Mouse (Mus musculus) midbrain, embryonic 11.5 days (tissue): Measurements from ENCODE around the gene Gpr146. TPM values are rescaled to one million over a fixed set of nuclear protein-coding genes. Genes with fewer than 3 reads are reported as not detected.

Source experiments
- ATAC-seq: fragments of 200-750 bp; cut with Nextera tagmentation; 2 replicates; pipeline ENCODE4 v1.8.0; 2017; ENCODE audit warnings: moderate TSS enrichment, moderate library complexity; ENCODE audit not compliant: low FRiP score
- DNase-seq: peaks from one replicate; pipeline ENCODE4 v3.0.0; 2015; ENCODE audit warnings: low spot score; ENCODE audit errors: missing footprints
- H3K27ac ChIP-seq: fragments of 300-500 bp; sonication (generic); 2 replicates; pipeline ENCODE4 v1.5.1; 2014; ENCODE audit warnings: low read depth, low read length
- H3K27me3 ChIP-seq: fragments of 300-500 bp; sonication (generic); 2 replicates; pipeline ENCODE4 v1.6.1; 2014; ENCODE audit warnings: mild to moderate bottlenecking, low read length, moderate library complexity, mixed read lengths; ENCODE audit not compliant: control insufficient read depth, insufficient read depth
- H3K36me3 ChIP-seq: fragments of 300-500 bp; sonication (generic); 2 replicates; pipeline ENCODE4 v1.6.1; 2014; ENCODE audit warnings: mild to moderate bottlenecking, low read length, moderate library complexity, mixed read lengths; ENCODE audit not compliant: control insufficient read depth, insufficient read depth
- H3K4me1 ChIP-seq: fragments of 300-500 bp; sonication (generic); 2 replicates; pipeline ENCODE4 v1.6.1; 2014; ENCODE audit warnings: low read length; ENCODE audit not compliant: control insufficient read depth, insufficient read depth
- H3K4me2 ChIP-seq: fragments of 300-500 bp; sonication (generic); 2 replicates; pipeline ENCODE4 v1.6.1; 2014; ENCODE audit warnings: mild to moderate bottlenecking, moderate library complexity
- H3K4me3 ChIP-seq: fragments of 300-500 bp; sonication (generic); 2 replicates; pipeline ENCODE4 v1.5.1; 2014; ENCODE audit warnings: low read depth, low read length
- H3K9ac ChIP-seq: fragments of 300-500 bp; sonication (generic); 2 replicates; pipeline ENCODE4 v1.6.1; 2014; ENCODE audit warnings: low read length
- H3K9me3 ChIP-seq: fragments of 300-500 bp; sonication (generic); 2 replicates; pipeline ENCODE4 v1.6.1; 2016; ENCODE audit warnings: low read length; ENCODE audit not compliant: control insufficient read depth
- WGBS: fragments of 180-500 bp; shearing (Covaris S2); extraction: QIAGEN DNeasy Blood & Tissue Kit; methylation state at CpG from one replicate; pipeline ENCODE4 v1.1.7; 2014; 5-methylcytosine and 5-hydroxymethylcytosine counted together
- polyA plus RNA-seq: library from polyadenylated mRNA; unstranded; fragments of >200 nt; fragmentation: Nextera tagmentation; extraction: Ambion mirVana; gene quantifications from 2 replicates; pipeline ENCODE4 v1.2.1, GENCODE M21; 2014

The Gpr146 gene
- polyA plus RNA-seq, 1 experiment from 2014 or later, result 1.5 TPM

GRCm38 (mm10) chr5:139427001-139427400 is 49.5 kb downstream of the Gpr146 start:
- Histone ChIP-seq H3K36me3 (no peaks in the 10 kb centered on the region), H3K4me3 (no peak overlapping the region), H3K4me1 (peaks cover 4% of the 10 kb centered on the region), H3K9me3 (no peaks in the 10 kb centered on the region), H3K4me2 (no peak overlapping the region), H3K27me3 (no peaks in the 10 kb centered on the region), H3K27ac (no peak overlapping the region), H3K9ac (no peak overlapping the region)
- no peak for ATAC-seq
- 87% methylated on average over 9 of the region's 9 CpGs for WGBS
- DNase-seq, result no peak

GRCm38 (mm10) chr5:139427989-139428388 is 50.5 kb downstream of the Gpr146 start:
- Histone ChIP-seq H3K27ac (no peak overlapping the region), H3K9me3 (no peaks in the 10 kb centered on the region), H3K4me2 (no peak overlapping the region), H3K36me3 (no peaks in the 10 kb centered on the region), H3K27me3 (no peaks in the 10 kb centered on the region), H3K4me3 (no peak overlapping the region), H3K4me1 (peaks cover 2% of the 10 kb centered on the region), H3K9ac (no peak overlapping the region)
- no peak for DNase-seq
- ATAC-seq, result no peak
- 90% methylated on average over 9 of the region's 9 CpGs for WGBS

- 72% methylated on average over 12 of the region's 12 CpGs for WGBS
- ATAC-seq (no peak), DNase-seq (no peak)
- Histone ChIP-seq H3K27me3 (no peaks in the 10 kb centered on the region), H3K9ac (no peak overlapping the region), H3K36me3 (no peaks in the 10 kb centered on the region), H3K27ac (no peak overlapping the region), H3K4me3 (no peak overlapping the region), H3K4me1 (peaks cover 9% of the 10 kb centered on the region), H3K9me3 (no peaks in the 10 kb centered on the region), H3K4me2 (no peak overlapping the region)
These were observed 52.4 kb downstream of the Gpr146 start for GRCm38 (mm10) chr5:139429818-139430341.

- Histone ChIP-seq H3K27ac (no peak overlapping the region), H3K9ac (no peak overlapping the region), H3K36me3 (no peaks in the 10 kb centered on the region), H3K4me1 (peaks cover 18% of the 10 kb centered on the region), H3K4me2 (no peak overlapping the region), H3K4me3 (no peak overlapping the region), H3K9me3 (no peaks in the 10 kb centered on the region), H3K27me3 (no peaks in the 10 kb centered on the region)
- ATAC-seq (no peak), DNase-seq (no peak)
- WGBS, result 41% methylated on average over 6 of the region's 6 CpGs
These were observed 54.8 kb downstream of the Gpr146 start for GRCm38 (mm10) chr5:139432333-139432732.

- H3K4me1 ChIP-seq, result peaks cover 18% of the 10 kb centered on the region
- H3K4me3 ChIP-seq, result no peak overlapping the region
- H3K36me3 ChIP-seq, result no peaks in the 10 kb centered on the region
- 47% methylated on average over 7 of the region's 7 CpGs for WGBS
- no peak overlapping the region for H3K9ac ChIP-seq
- DNase-seq (no peak), ATAC-seq (no peak)
- H3K27ac ChIP-seq, result no peak overlapping the region
- no peak overlapping the region for H3K4me2 ChIP-seq
- no peaks in the 10 kb centered on the region for H3K27me3 ChIP-seq
- no peaks in the 10 kb centered on the region for H3K9me3 ChIP-seq
These were observed 55.4 kb downstream of the Gpr146 start for GRCm38 (mm10) chr5:139432747-139433508.

- Histone ChIP-seq H3K4me3 (no peak overlapping the region), H3K27me3 (no peaks in the 10 kb centered on the region), H3K4me2 (no peak overlapping the region), H3K4me1 (peaks cover 20% of the 10 kb centered on the region), H3K27ac (no peak overlapping the region), H3K9ac (no peak overlapping the region), H3K9me3 (no peaks in the 10 kb centered on the region), H3K36me3 (no peaks in the 10 kb centered on the region)
- DNase-seq, result no peak
- no peak for ATAC-seq
- WGBS, result 71% methylated on average over 9 of the region's 9 CpGs
These were observed 56.5 kb downstream of the Gpr146 start for GRCm38 (mm10) chr5:139433842-139434568.

- H3K4me2 ChIP-seq, result no peak overlapping the region
- H3K4me1 ChIP-seq, result peaks cover 20% of the 10 kb centered on the region
These were observed 57.4 kb downstream of the Gpr146 start for GRCm38 (mm10) chr5:139434940-139435339.

GRCm38 (mm10) chr5:139437769-139438168 is 60.3 kb downstream of the Gpr146 start:
- no peak for ATAC-seq
- 92% methylated on average over 4 of the region's 4 CpGs for WGBS
- DNase-seq, result no peak
- Histone ChIP-seq H3K36me3 (no peaks in the 10 kb centered on the region), H3K4me2 (no peak overlapping the region), H3K4me1 (peaks cover 20% of the 10 kb centered on the region), H3K9me3 (no peaks in the 10 kb centered on the region), H3K9ac (no peak overlapping the region), H3K4me3 (no peak overlapping the region), H3K27me3 (no peaks in the 10 kb centered on the region), H3K27ac (no peak overlapping the region)

More at GRCm38 (mm10) chr5:139434940-139435339, 57.4 kb downstream of the Gpr146 start:
- no peaks in the 10 kb centered on the region for H3K36me3 ChIP-seq
- no peaks in the 10 kb centered on the region for H3K9me3 ChIP-seq
- no peak overlapping the region for H3K9ac ChIP-seq
- H3K27me3 ChIP-seq, result no peaks in the 10 kb centered on the region
- WGBS, result 24% methylated on average over 8 of the region's 8 CpGs
- H3K27ac ChIP-seq, result no peak overlapping the region
- DNase-seq (no peak), ATAC-seq (peak; percentile 72; the same call in 1 of the 2 replicates)
- no peak overlapping the region for H3K4me3 ChIP-seq

- peaks cover 20% of the 10 kb centered on the region for H3K4me1 ChIP-seq
- H3K36me3 ChIP-seq, result no peaks in the 10 kb centered on the region
- ATAC-seq, result no peak
- DNase-seq, result no peak
- no peak overlapping the region for H3K27ac ChIP-seq
- no peaks in the 10 kb centered on the region for H3K9me3 ChIP-seq
- no peak overlapping the region for H3K4me2 ChIP-seq
- no peak overlapping the region for H3K9ac ChIP-seq
- WGBS, result 79% methylated on average over 12 of the region's 12 CpGs
- H3K27me3 ChIP-seq, result no peaks in the 10 kb centered on the region
- H3K4me3 ChIP-seq, result no peak overlapping the region
These were observed 60.9 kb downstream of the Gpr146 start for GRCm38 (mm10) chr5:139438440-139438839.
